Mouse (Mus musculus) midbrain, postnatal 0 days (tissue): ENCODE measurements around the gene Rcor2. TPM values are rescaled to one million over a fixed set of nuclear protein-coding genes. Genes with fewer than 3 reads are reported as not detected.
A peak's percentile ranks its signal among the peaks of the same experiment; 100 is the strongest.

Experiments used
- ATAC-seq: fragments of 200-750 bp; cut with Nextera tagmentation; 2 replicates; pipeline ENCODE4 v1.8.0; 2017; ENCODE audit warnings: moderate number of reproducible peaks, mild to moderate bottlenecking, moderate TSS enrichment, moderate library complexity; ENCODE audit not compliant: low FRiP score
- DNase-seq: peaks from one replicate; pipeline ENCODE4 v3.0.0-alpha.2; 2015; ENCODE audit warnings: low spot score
- H3K27ac ChIP-seq: fragments of 300-500 bp; sonication (generic); 2 replicates; pipeline ENCODE4 v1.5.1; 2014; ENCODE audit warnings: low read depth, mild to moderate bottlenecking, low read length, mixed read lengths
- H3K27me3 ChIP-seq: fragments of 300-500 bp; sonication (generic); 2 replicates; pipeline ENCODE4 v1.6.1; 2014; ENCODE audit warnings: low read length, control low read depth, mixed read lengths; ENCODE audit not compliant: insufficient read depth
- H3K36me3 ChIP-seq: fragments of 300-500 bp; sonication (generic); 2 replicates; pipeline ENCODE4 v1.6.1; 2014; ENCODE audit warnings: low read length, control low read depth, mixed read lengths; ENCODE audit not compliant: insufficient read depth
- H3K4me1 ChIP-seq: fragments of 300-500 bp; sonication (generic); 2 replicates; pipeline ENCODE4 v1.6.1; 2014; ENCODE audit warnings: mild to moderate bottlenecking, control low read depth, antibody characterized with exemption, low read length, mixed read lengths; ENCODE audit not compliant: insufficient read depth
- H3K4me2 ChIP-seq: fragments of 300-500 bp; sonication (generic); 2 replicates; pipeline ENCODE4 v1.6.1; 2014; ENCODE audit warnings: low read depth, mild to moderate bottlenecking, low read length, mixed read lengths; ENCODE audit not compliant: poor library complexity, severe bottlenecking
- H3K4me3 ChIP-seq: fragments of 300-500 bp; sonication (generic); 2 replicates; pipeline ENCODE4 v1.5.1; 2014; ENCODE audit warnings: low read depth, mild to moderate bottlenecking, low read length, moderate library complexity
- H3K9ac ChIP-seq: fragments of 300-500 bp; sonication (generic); replicated peaks from 2 replicates; pipeline ENCODE4 v1.6.1; 2014; ENCODE audit warnings: mild to moderate bottlenecking, low read length, moderate library complexity, mixed read lengths; ENCODE audit not compliant: poor library complexity, severe bottlenecking
- H3K9me3 ChIP-seq: fragments of 300-500 bp; sonication (generic); 2 replicates; pipeline ENCODE4 v1.6.1; 2016; ENCODE audit warnings: low read length, control low read depth
- CTCF ChIP-seq: IDR thresholded peaks from 2 replicates; pipeline ENCODE4 v1.5.1; 2016; ENCODE audit warnings: antibody characterized with exemption, mild to moderate bottlenecking
- WGBS: fragments of 180-500 bp; shearing (Covaris S2); extraction: QIAGEN DNeasy Blood & Tissue Kit; methylation state at CpG from one replicate; pipeline ENCODE4 v1.1.7; 2014; 5-methylcytosine and 5-hydroxymethylcytosine counted together
- polyA plus RNA-seq: library from polyadenylated mRNA; unstranded; fragments of >200 nt; fragmentation: Nextera tagmentation; extraction: Ambion mirVana; gene quantifications from 2 replicates; pipeline ENCODE4 v1.2.1, GENCODE M21; 2015
- total RNA-seq: library from RNA; depleted of rRNA; stranded (reverse); fragments of >200 nt; gene quantifications from 2 replicates; pipeline ENCODE4 v1.2.3, GENCODE M21; 2014; rRNA removed

Rcor2 gene
- total RNA-seq (40.7 and 53.1 TPM in 2 replicates), polyA plus RNA-seq (8.9 and 9.7 TPM in 2 replicates)

- Histone ChIP-seq H3K4me2 (peak within 1 kb of the TSS; percentile 82), H3K4me1 (peaks cover 19% of the 10 kb centered on the region), H3K4me3 (peak within 1 kb of the TSS; percentile 75), H3K27me3 (no peaks in the 10 kb centered on the region), H3K9ac (peak within 1 kb of the TSS; percentile 76), H3K9me3 (no peaks in the 10 kb centered on the region), H3K27ac (peak within 1 kb of the TSS; percentile 81), H3K36me3 (peaks cover 9% of the 10 kb centered on the region; the same call in 1 of the 2 replicates)
- DNase-seq, result peak; percentile 88
- 3% methylated on average over 26 of the region's 28 CpGs for WGBS
- ATAC-seq, result peak; percentile 45
- no peak for TF ChIP-seq CTCF
Measured at GRCm38 (mm10) chr19:7267091-7267741, at the start of gene Rcor2. Gene Rcor2, plus strand, starts transcription at chr19:7267325.

- H3K4me2 ChIP-seq, result peak overlapping the region; percentile 44
- ATAC-seq, result no peak
- TF ChIP-seq CTCF, result no peak
- no peak overlapping the region for H3K9ac ChIP-seq
- peak overlapping the region; percentile 59; the same call in 1 of the 2 replicates for H3K4me3 ChIP-seq
- peaks cover 10% of the 10 kb centered on the region for H3K36me3 ChIP-seq
- no peak for DNase-seq
- H3K9me3 ChIP-seq, result no peaks in the 10 kb centered on the region
- no peaks in the 10 kb centered on the region for H3K27me3 ChIP-seq
- no peak overlapping the region for H3K27ac ChIP-seq
- 12% methylated on average over 6 of the region's 6 CpGs for WGBS
- H3K4me1 ChIP-seq, result peaks cover 8% of the 10 kb centered on the region; the same call in 1 of the 2 replicates
Measured at GRCm38 (mm10) chr19:7217926-7218267, 49.2 kb upstream of the Rcor2 start.

- H3K4me1 ChIP-seq, result peaks cover 8% of the 10 kb centered on the region; the same call in 1 of the 2 replicates
- no peaks in the 10 kb centered on the region for H3K9me3 ChIP-seq
- peaks cover 10% of the 10 kb centered on the region for H3K36me3 ChIP-seq
- H3K9ac ChIP-seq, result no peak overlapping the region
- H3K27me3 ChIP-seq, result no peaks in the 10 kb centered on the region
- no peak for ATAC-seq
- no peak for TF ChIP-seq CTCF
- H3K4me3 ChIP-seq, result no peak overlapping the region
- WGBS, result 97% methylated on average over 5 of the region's 5 CpGs
- H3K4me2 ChIP-seq, result no peak overlapping the region
- no peak for DNase-seq
- no peak overlapping the region for H3K27ac ChIP-seq
Measured at GRCm38 (mm10) chr19:7218753-7219152, 48.4 kb upstream of the Rcor2 start.

GRCm38 (mm10) chr19:7222196-7222595 is 44.9 kb upstream of the Rcor2 start:
- no peak for DNase-seq
- no peak overlapping the region for H3K4me2 ChIP-seq
- H3K4me1 ChIP-seq, result no peaks in the 10 kb centered on the region
- no peak overlapping the region for H3K9ac ChIP-seq
- H3K27ac ChIP-seq, result no peak overlapping the region
- H3K4me3 ChIP-seq, result no peak overlapping the region
- TF ChIP-seq CTCF, result no peak
- H3K36me3 ChIP-seq, result peaks cover 9% of the 10 kb centered on the region
- ATAC-seq, result no peak
- H3K9me3 ChIP-seq, result no peaks in the 10 kb centered on the region
- no peaks in the 10 kb centered on the region for H3K27me3 ChIP-seq
- WGBS, result 81% methylated on average over 6 of the region's 6 CpGs

- Histone ChIP-seq H3K4me2 (no peak overlapping the region), H3K9me3 (no peaks in the 10 kb centered on the region), H3K4me3 (no peak overlapping the region), H3K4me1 (no peaks in the 10 kb centered on the region), H3K27ac (no peak overlapping the region), H3K27me3 (no peaks in the 10 kb centered on the region), H3K36me3 (peaks cover 21% of the 10 kb centered on the region), H3K9ac (no peak overlapping the region)
- ATAC-seq (no peak), DNase-seq (no peak)
- TF ChIP-seq CTCF, result no peak
Measured at GRCm38 (mm10) chr19:7223488-7223887, 43.6 kb upstream of the Rcor2 start.

- ATAC-seq, result no peak
Measured at GRCm38 (mm10) chr19:7224253-7224652, 42.9 kb upstream of the Rcor2 start.

More at GRCm38 (mm10) chr19:7224253-7224652, 42.9 kb upstream of the Rcor2 start:
- Histone ChIP-seq H3K4me2 (no peak overlapping the region), H3K27me3 (no peaks in the 10 kb centered on the region), H3K27ac (no peak overlapping the region), H3K4me1 (no peaks in the 10 kb centered on the region), H3K9ac (no peak overlapping the region), H3K9me3 (no peaks in the 10 kb centered on the region), H3K36me3 (peaks cover 25% of the 10 kb centered on the region), H3K4me3 (no peak overlapping the region)
- TF ChIP-seq CTCF, result no peak
- DNase-seq, result no peak
- WGBS, result 94% methylated on average over 3 of the region's 3 CpGs
